In the genomic region with DNA sequence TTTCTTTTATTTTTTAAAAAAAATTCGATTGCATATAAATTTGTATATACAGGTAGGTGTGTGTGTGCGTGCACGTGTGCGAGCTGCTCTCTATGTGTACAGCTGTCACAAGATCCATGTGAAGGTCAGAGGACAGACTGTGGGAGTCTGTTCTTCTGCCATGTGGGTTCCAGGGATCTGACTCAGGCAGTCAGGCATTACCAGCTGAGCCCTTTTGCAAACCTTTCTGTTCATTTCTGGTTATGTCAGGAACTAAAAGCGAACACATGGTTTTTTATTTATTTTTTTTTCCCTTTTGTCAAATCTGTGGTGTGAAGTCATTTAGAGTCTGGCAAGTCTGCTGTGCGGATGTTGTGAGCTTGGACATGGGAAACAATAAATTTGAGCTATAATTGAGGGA, we compare ENCODE assay signal across 27 mouse cellular contexts. TPM values are rescaled to one million over a fixed set of nuclear protein-coding genes. Genes with fewer than 3 reads are reported as not detected.
A peak's percentile ranks its signal among the peaks of the same experiment; 100 is the strongest.
DNase-seq lines count a peak whose midpoint lies in the region; ATAC-seq lines count a peak whose summit lies in the region.
"Had no signal": no experiment of that assay in that cellular context is flagged by ENCODE, and none has a peak within 500 bp of the region (broad histone marks: within the 10 kb centered on the region; RNA-seq: fewer than 3 reads in every experiment).

No protein-coding gene starts in this region.

- 71% methylated on average over 6 of the region's 6 CpGs for WGBS in forebrain, embryonic 14.5 days
- WGBS in forebrain, embryonic 12.5 days, result 74% methylated on average over 6 of the region's 6 CpGs
- WGBS in intestine, embryonic 14.5 days, result 79% methylated on average over 6 of the region's 6 CpGs
- 81% methylated on average over 6 of the region's 6 CpGs for WGBS in intestine, embryonic 16.5 days
- WGBS in limb, embryonic 11.5 days, result 81% methylated on average over 6 of the region's 6 CpGs
- 88% methylated on average over 6 of the region's 6 CpGs for WGBS in limb, embryonic 10.5 days

- H3K9me3 ChIP-seq in forebrain, embryonic 14.5 days (replicated peaks; ENCODE audit: control insufficient read depth, low read length), result no peaks in the 10 kb centered on the region
- H3K9me3 ChIP-seq in forebrain, embryonic 12.5 days, result no peaks in the 10 kb centered on the region
- no peaks in the 10 kb centered on the region for H3K9me3 ChIP-seq in intestine, embryonic 14.5 days (ENCODE audit: control insufficient read depth, low read length)
- H3K9me3 ChIP-seq in intestine, embryonic 16.5 days (ENCODE audit: control insufficient read depth, low read length), result no peaks in the 10 kb centered on the region
- H3K9me3 ChIP-seq in limb, embryonic 11.5 days (ENCODE audit: control insufficient read depth, low read length), result no peaks in the 10 kb centered on the region
- H3K9me3 ChIP-seq in limb, embryonic 10.5 days (replicated peaks), result no peaks in the 10 kb centered on the region
- H3K9me3 ChIP-seq: forebrain, embryonic 10.5 days; G1E; heart, embryonic 10.5 days; heart, embryonic 13.5 days had no signal

- ATAC-seq in forebrain, embryonic 14.5 days, result no peak
- ATAC-seq in forebrain, embryonic 12.5 days (ENCODE audit: low FRiP score), result no peak
- ATAC-seq in intestine, embryonic 14.5 days (replicated peaks; ENCODE audit: low FRiP score, low TSS enrichment, low read depth), result no peak
- ATAC-seq in intestine, embryonic 16.5 days, result no peak
- no peak for ATAC-seq in limb, embryonic 11.5 days (ENCODE audit: insufficient number of reproducible peaks, low FRiP score, low TSS enrichment, low read depth)
- ATAC-seq: hindbrain, postnatal 0 days; inflammation-experienced regulatory T-cells, adult 6 months; Patski had no signal

- H3K36me3 ChIP-seq in forebrain, embryonic 14.5 days (ENCODE audit: control insufficient read depth, insufficient read depth, low read length), result no peaks in the 10 kb centered on the region
- H3K36me3 ChIP-seq in forebrain, embryonic 12.5 days (replicated peaks), result no peaks in the 10 kb centered on the region
- H3K36me3 ChIP-seq in intestine, embryonic 14.5 days (ENCODE audit: control insufficient read depth, insufficient read depth, low read length), result no peaks in the 10 kb centered on the region
- H3K36me3 ChIP-seq in intestine, embryonic 16.5 days (ENCODE audit: control insufficient read depth, insufficient read depth, low read length), result no peaks in the 10 kb centered on the region
- H3K36me3 ChIP-seq in limb, embryonic 11.5 days (ENCODE audit: control insufficient read depth, insufficient read depth, low read length), result no peaks in the 10 kb centered on the region
- no peaks in the 10 kb centered on the region for H3K36me3 ChIP-seq in limb, embryonic 10.5 days
- H3K36me3 ChIP-seq: forebrain, embryonic 10.5 days; G1E; heart, embryonic 10.5 days; heart, embryonic 13.5 days had no signal

- H3K27ac ChIP-seq in forebrain, embryonic 14.5 days (ENCODE audit: low read depth, low read length), result no peak overlapping the region
- no peak overlapping the region for H3K27ac ChIP-seq in forebrain, embryonic 12.5 days
- no peak overlapping the region for H3K27ac ChIP-seq in intestine, embryonic 14.5 days (ENCODE audit: low read depth)
- H3K27ac ChIP-seq in intestine, embryonic 16.5 days (ENCODE audit: low read length), result no peak overlapping the region
- H3K27ac ChIP-seq in limb, embryonic 11.5 days (replicated peaks; ENCODE audit: low read depth, low read length), result no peak overlapping the region
- H3K27ac ChIP-seq in limb, embryonic 10.5 days, result no peak overlapping the region
- H3K27ac ChIP-seq: forebrain, embryonic 10.5 days; heart, adult 2 months; heart, embryonic 10.5 days; heart, embryonic 13.5 days; hindbrain, embryonic 14.5 days; hindbrain, postnatal 0 days had no signal

- DNase-seq in forebrain, embryonic 14.5 days (ENCODE audit: low spot score), result peak; percentile 48
- DNase-seq in intestine, embryonic 14.5 days (ENCODE audit: low spot score), result peak; percentile 16
- peak; percentile 14 for DNase-seq in limb, embryonic 11.5 days (ENCODE audit: low spot score)
- no peak for DNase-seq in limb, embryonic 10.5 days (ENCODE audit: low spot score)
- DNase-seq: adrenal gland, postnatal 10 days; adrenal gland, postnatal 36 days; B cell, adult 2 months; cerebellum, adult 11 months; cerebellum, adult 8-10 months; cerebellum, postnatal 10 days; gastrocnemius, postnatal 10 days; gastrocnemius, postnatal 36 days; heart, adult 2 months; heart, postnatal 14 days; heart, postnatal 4 days; kidney, adult 11 months had no signal

- no peak overlapping the region for H3K9ac ChIP-seq in forebrain, embryonic 14.5 days (ENCODE audit: low read length)
- H3K9ac ChIP-seq in forebrain, embryonic 12.5 days, result no peak overlapping the region
- H3K9ac ChIP-seq in intestine, embryonic 14.5 days (ENCODE audit: low read length), result no peak overlapping the region
- H3K9ac ChIP-seq in intestine, embryonic 16.5 days (ENCODE audit: low read depth, low read length), result no peak overlapping the region
- H3K9ac ChIP-seq in limb, embryonic 11.5 days (ENCODE audit: low read length), result no peak overlapping the region
- H3K9ac ChIP-seq: heart, embryonic 13.5 days; hindbrain, embryonic 14.5 days had no signal

- no peak overlapping the region for H3K4me2 ChIP-seq in forebrain, embryonic 14.5 days (ENCODE audit: low read length)
- H3K4me2 ChIP-seq in forebrain, embryonic 12.5 days, result no peak overlapping the region
- H3K4me2 ChIP-seq in intestine, embryonic 14.5 days (ENCODE audit: low read length), result no peak overlapping the region
- H3K4me2 ChIP-seq in intestine, embryonic 16.5 days (ENCODE audit: low read depth, low read length), result no peak overlapping the region
- H3K4me2 ChIP-seq in limb, embryonic 11.5 days (ENCODE audit: low read depth, severe bottlenecking), result no peak overlapping the region
- H3K4me2 ChIP-seq: heart, embryonic 13.5 days; hindbrain, embryonic 14.5 days had no signal

- no peaks in the 10 kb centered on the region for H3K27me3 ChIP-seq in forebrain, embryonic 14.5 days (replicated peaks; ENCODE audit: control insufficient read depth, insufficient read depth, low read length)
- 0 out of 2 replicates have a peak, but pooled peaks cover 4% of the 10 kb centered on the region for H3K27me3 ChIP-seq in forebrain, embryonic 12.5 days
- no peaks in the 10 kb centered on the region for H3K27me3 ChIP-seq in intestine, embryonic 14.5 days (replicated peaks; ENCODE audit: control insufficient read depth, insufficient read depth, low read length)
- H3K27me3 ChIP-seq in intestine, embryonic 16.5 days (replicated peaks; ENCODE audit: control insufficient read depth, insufficient read depth, low read length), result no peaks in the 10 kb centered on the region
- H3K27me3 ChIP-seq in limb, embryonic 11.5 days (ENCODE audit: control insufficient read depth, insufficient read depth, low read length), result no peaks in the 10 kb centered on the region
- no peaks in the 10 kb centered on the region for H3K27me3 ChIP-seq in limb, embryonic 10.5 days (ENCODE audit: low read depth, poor library complexity, severe bottlenecking)
- H3K27me3 ChIP-seq: CH12.LX had no signal

- no peaks in the 10 kb centered on the region for H3K4me1 ChIP-seq in forebrain, embryonic 14.5 days (ENCODE audit: control insufficient read depth, insufficient read depth, low read length)
- no peaks in the 10 kb centered on the region for H3K4me1 ChIP-seq in forebrain, embryonic 12.5 days
- no peaks in the 10 kb centered on the region for H3K4me1 ChIP-seq in intestine, embryonic 14.5 days (replicated peaks; ENCODE audit: control insufficient read depth, insufficient read depth, low read length)
- no peaks in the 10 kb centered on the region for H3K4me1 ChIP-seq in intestine, embryonic 16.5 days (ENCODE audit: control insufficient read depth, insufficient read depth, low read length)
- no peaks in the 10 kb centered on the region for H3K4me1 ChIP-seq in limb, embryonic 11.5 days (ENCODE audit: control insufficient read depth, insufficient read depth, low read length)
- no peaks in the 10 kb centered on the region for H3K4me1 ChIP-seq in limb, embryonic 10.5 days
- H3K4me1 ChIP-seq: forebrain, embryonic 10.5 days; heart, embryonic 10.5 days; heart, embryonic 13.5 days had no signal

- H3K4me3 ChIP-seq in forebrain, embryonic 14.5 days (ENCODE audit: low read depth, low read length), result no peak overlapping the region
- H3K4me3 ChIP-seq in forebrain, embryonic 12.5 days (replicated peaks), result no peak overlapping the region
- H3K4me3 ChIP-seq in intestine, embryonic 14.5 days (ENCODE audit: low read depth, low read length), result no peak overlapping the region
- no peak overlapping the region for H3K4me3 ChIP-seq in intestine, embryonic 16.5 days (ENCODE audit: low read length)
- no peak overlapping the region for H3K4me3 ChIP-seq in limb, embryonic 11.5 days (ENCODE audit: low read depth, low read length)
- H3K4me3 ChIP-seq in limb, embryonic 10.5 days, result no peak overlapping the region
- H3K4me3 ChIP-seq: forebrain, embryonic 10.5 days; heart, adult 2 months; heart, embryonic 10.5 days; heart, embryonic 13.5 days had no signal

RNA-seq across cellular contexts. Expression of gene Rnf182, which starts 6.7 kb away (rescaled TPM):
- 35.0 and 46.6 TPM in 2 replicates for polyA plus RNA-seq in forebrain, embryonic 14.5 days (2014; fragmentation: Nextera tagmentation; extraction: Ambion mirVana)
- 17.0 and 18.7 TPM in 2 replicates for polyA plus RNA-seq in forebrain, embryonic 12.5 days (2016; fragmentation: Nextera tagmentation; extraction: Ambion mirVana)
- 1.5 and 2.2 TPM in 2 replicates for polyA plus RNA-seq in intestine, embryonic 14.5 days (2014; fragmentation: Nextera tagmentation; extraction: Ambion mirVana)
- polyA plus RNA-seq in intestine, embryonic 16.5 days (2015; fragmentation: Nextera tagmentation; extraction: Ambion mirVana), result 0.61 and 1.1 TPM in 2 replicates
- polyA plus RNA-seq in limb, embryonic 11.5 days (2014; fragmentation: Nextera tagmentation; extraction: Ambion mirVana), result 5.5 and 5.9 TPM in 2 replicates
- polyA plus RNA-seq in limb, embryonic 10.5 days (2016; fragmentation: Nextera tagmentation; extraction: Ambion mirVana), result 3.2 and 5.5 TPM in 2 replicates
- polyA plus RNA-seq: G1E; inflammation-experienced regulatory T-cells, adult 6 months had no signal

RNA-seq across cellular contexts. Expression of gene Mcur1, which starts 48.9 kb away (rescaled TPM):
- 7.2 and 7.6 TPM in 2 replicates for polyA plus RNA-seq in forebrain, embryonic 14.5 days (2014; fragmentation: Nextera tagmentation; extraction: Ambion mirVana)
- polyA plus RNA-seq in forebrain, embryonic 12.5 days (2016; fragmentation: Nextera tagmentation; extraction: Ambion mirVana), result 11.7 and 11.8 TPM in 2 replicates
- polyA plus RNA-seq in intestine, embryonic 14.5 days (2014; fragmentation: Nextera tagmentation; extraction: Ambion mirVana), result 11.2 and 13.1 TPM in 2 replicates
- polyA plus RNA-seq in intestine, embryonic 16.5 days (2015; fragmentation: Nextera tagmentation; extraction: Ambion mirVana), result 8.6 and 9.1 TPM in 2 replicates
- 13.9 and 17.0 TPM in 2 replicates for polyA plus RNA-seq in limb, embryonic 11.5 days (2014; fragmentation: Nextera tagmentation; extraction: Ambion mirVana)
- polyA plus RNA-seq in limb, embryonic 10.5 days (2016; fragmentation: Nextera tagmentation; extraction: Ambion mirVana), result 10.6 and 12.1 TPM in 2 replicates
